ENCODE assay signal across 13 mouse cellular contexts in the genomic region with DNA sequence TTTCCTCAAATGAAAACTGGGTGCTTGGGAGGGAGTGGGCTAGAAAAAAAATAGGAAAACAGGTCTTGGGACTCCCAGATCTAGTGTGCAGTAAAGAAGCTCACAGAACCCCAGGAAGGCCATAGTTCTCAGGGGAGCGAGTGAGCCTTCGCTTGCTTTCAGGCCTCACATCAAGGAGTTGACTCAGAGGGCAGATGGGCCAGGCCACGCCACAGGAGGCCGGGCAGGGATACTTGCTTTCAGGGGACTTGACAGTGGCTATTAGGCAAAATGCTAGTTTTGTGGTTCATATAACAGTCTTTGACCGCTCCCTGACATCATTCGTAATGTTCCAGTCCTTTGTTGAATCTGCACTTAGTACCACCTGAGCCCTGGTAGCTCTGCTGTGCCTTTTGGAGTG.
"Had no signal": no experiment of that assay in that cellular context is flagged by ENCODE, and none has a peak within 500 bp of the region (broad histone marks: within the 10 kb centered on the region; RNA-seq: fewer than 3 reads in every experiment).

No protein-coding gene starts in this region.

- H3K9ac ChIP-seq: limb, embryonic 12.5 days; liver, embryonic 14.5 days; liver, postnatal 0 days; lung, embryonic 14.5 days had no signal

- H3K27ac ChIP-seq: kidney, postnatal 0 days; limb, embryonic 12.5 days; limb, embryonic 15.5 days; liver, embryonic 14.5 days; macrophage; midbrain, embryonic 13.5 days had no signal

- H3K9me3 ChIP-seq: limb, embryonic 12.5 days; limb, embryonic 15.5 days; midbrain, embryonic 13.5 days had no signal

- H3K36me3 ChIP-seq: limb, embryonic 12.5 days; limb, embryonic 15.5 days; midbrain, embryonic 13.5 days had no signal

- ATAC-seq: liver, postnatal 0 days; lung, postnatal 0 days; midbrain, embryonic 13.5 days; midbrain, embryonic 16.5 days had no signal

- DNase-seq: liver, postnatal 0 days; lung, embryonic 14.5 days; thymus, adult 18-20 months; thymus, postnatal 4 days had no signal

- H3K27me3 ChIP-seq: limb, embryonic 12.5 days; limb, embryonic 15.5 days; midbrain, embryonic 13.5 days had no signal

- H3K4me2 ChIP-seq: limb, embryonic 12.5 days; limb, embryonic 15.5 days; liver, embryonic 11.5 days; lung, embryonic 14.5 days; midbrain, embryonic 13.5 days had no signal

- H3K4me3 ChIP-seq: limb, embryonic 12.5 days; limb, embryonic 15.5 days; midbrain, embryonic 13.5 days had no signal
